Mouse (Mus musculus) T-helper 17 cell (primary cell): ENCODE results near the gene Shc4.

ENCODE experiments used
- in situ Hi-C, 2 experiments: fragments of 300-600 bp; cut with MboI, MseI; formaldehyde crosslinking; loops; 1 replicate in 1 of 2; 2 replicates in 1 of 2; pipeline ENCODE4 v1.15.1; 2025; ENCODE audit warnings: high pct_unique_total_duplicates in 2 of 2

Shc4 gene

GRCm38 (mm10) chr2:125685441-125686150 lies 38.4 kb downstream of the Shc4 start:
- in situ Hi-C loops = loop anchor here in 1 of 2 experiments (10.0 kb wide), 1 partner anchor 1259 kb away; no protein-coding TSS in a partner anchor

- in situ Hi-C loops = loop anchor here in 1 of 2 experiments (10.0 kb wide), 1 partner anchor 1260 kb away; no protein-coding TSS in a partner anchor
Observed at GRCm38 (mm10) chr2:125684559-125685440, 39.1 kb downstream of the Shc4 start.

GRCm38 (mm10) chr2:125683895-125684294 lies 40.1 kb downstream of the Shc4 start:
- in situ Hi-C loops = loop anchor here in 1 of 2 experiments (10.0 kb wide), 1 partner anchor 1261 kb away; no protein-coding TSS in a partner anchor

GRCm38 (mm10) chr2:125681811-125682210 lies 42.1 kb downstream of the Shc4 start:
- in situ Hi-C loops = loop anchor here in 1 of 2 experiments (10.0 kb wide), 1 partner anchor 1263 kb away; no protein-coding TSS in a partner anchor

- in situ Hi-C loops = no loop called here
Observed at GRCm38 (mm10) chr2:125672957-125673631, 50.9 kb downstream of the Shc4 start, which contains the start of gene Eid1. Gene Eid1 (plus strand): TSS chr2:125673095.

- in situ Hi-C loops = no loop called here
Observed at GRCm38 (mm10) chr2:125672568-125672956, 51.4 kb downstream of the Shc4 start.

- in situ Hi-C loops = no loop called here
Observed at GRCm38 (mm10) chr2:125670846-125671245, 53.1 kb downstream of the Shc4 start.

GRCm38 (mm10) chr2:125667721-125668120 lies 56.2 kb downstream of the Shc4 start:
- in situ Hi-C loops = no loop called here

GRCm38 (mm10) chr2:125667184-125667583 lies 56.8 kb downstream of the Shc4 start:
- in situ Hi-C loops = no loop called here

GRCm38 (mm10) chr2:125666668-125667067 lies 57.3 kb downstream of the Shc4 start:
- in situ Hi-C loops = no loop called here

- in situ Hi-C loops = no loop called here
Observed at GRCm38 (mm10) chr2:125665909-125666308, 58.0 kb downstream of the Shc4 start.

GRCm38 (mm10) chr2:125665213-125665612 lies 58.7 kb downstream of the Shc4 start:
- in situ Hi-C loops = no loop called here

- in situ Hi-C loops = loop anchor here in 1 of 2 experiments (5.0 kb wide), 1 partner anchor 65 kb away; no protein-coding TSS in a partner anchor
Observed at GRCm38 (mm10) chr2:125662517-125662916, 61.4 kb downstream of the Shc4 start.

GRCm38 (mm10) chr2:125661156-125661555 lies 62.8 kb downstream of the Shc4 start:
- in situ Hi-C loops = loop anchor here in 1 of 2 experiments (5.0 kb wide), 1 partner anchor 66 kb away; no protein-coding TSS in a partner anchor

- in situ Hi-C loops = loop anchor here in 1 of 2 experiments (5.0 kb wide), 1 partner anchor 67 kb away; no protein-coding TSS in a partner anchor
Observed at GRCm38 (mm10) chr2:125660537-125661130, 63.3 kb downstream of the Shc4 start.

- in situ Hi-C loops = loop anchor here (5.0 kb wide), 3 partner anchors 67 to 167 kb away; no protein-coding TSS in a partner anchor
Observed at GRCm38 (mm10) chr2:125659823-125660536, 64.0 kb downstream of the Shc4 start.

GRCm38 (mm10) chr2:125655391-125655790 lies 68.6 kb downstream of the Shc4 start:
- in situ Hi-C loops = loop anchor here (5.0 kb wide), 2 partner anchors 77 to 172 kb away; no protein-coding TSS in a partner anchor

GRCm38 (mm10) chr2:125653286-125653685 lies 70.7 kb downstream of the Shc4 start:
- in situ Hi-C loops = no loop called here

GRCm38 (mm10) chr2:125651563-125651962 lies 72.4 kb downstream of the Shc4 start:
- in situ Hi-C loops = no loop called here

- in situ Hi-C loops = no loop called here
Observed at GRCm38 (mm10) chr2:125650742-125651352, 73.1 kb downstream of the Shc4 start.
